Mouse (Mus musculus) lung, embryonic 15.5 days (tissue): ENCODE results near the gene Slc39a13. TPM values are rescaled to one million over a fixed set of nuclear protein-coding genes. Genes with fewer than 3 reads are reported as not detected.
A peak's percentile ranks its signal among the peaks of the same experiment; 100 is the strongest.
"Not testable (repeated sequence)": the region's sequence is repeated elsewhere in the genome, so short reads cannot be mapped to it uniquely, and the experiment has no call there.

Experiments used
- ATAC-seq: fragments of 200-750 bp; cut with Nextera tagmentation; 2 replicates; pipeline ENCODE4 v1.8.0; 2017; ENCODE audit warnings: moderate number of reproducible peaks, borderline replicate concordance; ENCODE audit not compliant: low FRiP score, low TSS enrichment; ENCODE audit errors: extremely low read depth
- H3K27ac ChIP-seq: fragments of 300-500 bp; sonication (generic); 2 replicates; pipeline ENCODE4 v1.5.1; 2015; ENCODE audit warnings: moderate library complexity, mild to moderate bottlenecking, inconsistent platforms
- H3K27me3 ChIP-seq: fragments of 300-500 bp; sonication (generic); 2 replicates; pipeline ENCODE4 v1.6.1; 2015; ENCODE audit warnings: inconsistent platforms
- H3K36me3 ChIP-seq: fragments of 300-500 bp; sonication (generic); 2 replicates; pipeline ENCODE4 v1.6.1; 2015; ENCODE audit warnings: inconsistent platforms
- H3K4me1 ChIP-seq: fragments of 300-500 bp; sonication (generic); 2 replicates; pipeline ENCODE4 v1.6.1; 2015; ENCODE audit warnings: inconsistent platforms
- H3K4me2 ChIP-seq: fragments of 300-500 bp; sonication (generic); 2 replicates; pipeline ENCODE4 v1.6.1; 2015; ENCODE audit warnings: inconsistent platforms, mild to moderate bottlenecking, moderate library complexity
- H3K4me3 ChIP-seq: fragments of 300-500 bp; sonication (generic); 2 replicates; pipeline ENCODE4 v1.5.1; 2015; ENCODE audit warnings: mild to moderate bottlenecking, inconsistent platforms
- H3K9ac ChIP-seq: fragments of 300-500 bp; sonication (generic); 2 replicates; pipeline ENCODE4 v1.6.1; 2015; ENCODE audit warnings: inconsistent platforms
- H3K9me3 ChIP-seq: fragments of 300-500 bp; sonication (generic); 2 replicates; pipeline ENCODE4 v1.6.1; 2016; ENCODE audit warnings: inconsistent platforms
- WGBS: fragments of 180-500 bp; shearing (Covaris S2); methylation state at CpG from one replicate; pipeline ENCODE4 v1.1.7; 2015; 5-methylcytosine and 5-hydroxymethylcytosine counted together
- polyA plus RNA-seq: library from polyadenylated mRNA; unstranded; fragments of >200 nt; fragmentation: Nextera tagmentation; extraction: Ambion mirVana; gene quantifications from 2 replicates; pipeline ENCODE4 v1.2.1, GENCODE M21; 2015

The Slc39a13 gene
- polyA plus RNA-seq, 1 experiment from 2014 or later = 40.2 TPM

DNA sequence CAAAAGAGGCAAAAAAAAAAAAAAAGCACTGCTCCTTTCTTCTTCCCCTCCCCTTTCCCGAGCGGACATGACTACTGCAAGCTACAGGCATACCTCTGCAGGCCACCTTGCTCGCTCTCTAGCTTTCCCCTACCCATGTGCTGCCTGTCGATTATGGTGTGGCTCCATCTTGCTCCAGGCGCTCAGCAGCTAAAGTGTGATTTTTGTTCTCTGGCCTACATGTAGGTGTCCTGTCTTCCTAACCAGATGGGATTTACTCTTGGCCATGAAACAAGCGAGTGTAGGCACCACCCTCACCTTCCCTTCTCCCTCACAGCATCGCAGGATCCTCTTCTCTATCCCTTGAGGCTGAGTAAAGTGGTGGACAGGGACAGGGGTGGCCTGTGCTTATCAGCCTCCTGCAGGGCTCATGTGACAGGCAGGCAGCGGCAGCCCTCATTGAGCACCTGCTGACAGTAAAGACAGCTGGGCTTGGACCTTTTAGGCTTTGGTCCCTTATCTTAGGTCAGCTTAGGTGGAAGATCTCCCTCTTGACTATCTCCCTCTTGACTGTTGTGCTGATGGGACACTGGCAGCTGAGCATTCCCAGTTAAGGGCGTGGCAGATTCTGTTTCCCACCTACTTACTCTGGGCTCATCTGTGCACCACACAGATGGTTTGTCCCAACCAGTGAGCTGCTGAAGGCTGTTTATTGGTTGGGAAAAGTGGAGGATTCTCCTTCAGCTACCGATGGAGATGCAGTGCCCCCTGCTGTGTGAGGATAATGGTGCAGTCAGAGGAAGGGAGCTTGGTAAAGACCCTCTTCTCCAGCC is 9.5 kb downstream of the Slc39a13 start:
- Histone ChIP-seq H3K27ac (no peak overlapping the region), H3K36me3 (peaks cover 94% of the 10 kb centered on the region), H3K27me3 (no peaks in the 10 kb centered on the region), H3K9ac (no peak overlapping the region), H3K4me1 (no peaks in the 10 kb centered on the region), H3K9me3 (no peaks in the 10 kb centered on the region), H3K4me2 (no peak overlapping the region), H3K4me3 (no peak overlapping the region)
- 73% methylated on average over 10 of the region's 10 CpGs for WGBS
- ATAC-seq = no peak

DNA sequence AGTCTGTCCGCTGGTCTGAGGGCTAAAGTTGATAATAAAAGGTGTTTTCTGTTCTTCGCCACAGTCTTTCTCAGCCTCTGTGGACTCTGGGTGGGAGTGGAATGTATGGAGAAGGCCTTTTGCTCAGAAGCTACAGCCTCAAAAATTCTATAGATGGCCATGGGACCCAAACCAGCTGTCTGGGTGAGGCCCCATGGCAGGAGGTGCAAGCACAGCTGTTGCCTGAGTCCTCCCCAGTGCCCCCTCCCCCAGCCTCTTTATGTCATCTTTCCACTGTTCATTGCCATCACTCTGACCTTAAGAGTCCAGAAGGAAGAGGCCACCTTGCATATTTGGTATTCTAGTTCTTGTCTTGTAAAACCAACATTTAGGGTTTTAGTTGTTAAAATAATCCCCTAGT is 10.8 kb downstream of the Slc39a13 start:
- Histone ChIP-seq H3K9ac (no peak overlapping the region), H3K4me1 (peaks cover 10% of the 10 kb centered on the region), H3K36me3 (peaks cover 91% of the 10 kb centered on the region), H3K4me3 (no peak overlapping the region), H3K4me2 (no peak overlapping the region), H3K9me3 (no peaks in the 10 kb centered on the region), H3K27ac (no peak overlapping the region), H3K27me3 (no peaks in the 10 kb centered on the region)
- no peak for ATAC-seq
- WGBS = 96% methylated on average over 2 of the region's 2 CpGs

DNA sequence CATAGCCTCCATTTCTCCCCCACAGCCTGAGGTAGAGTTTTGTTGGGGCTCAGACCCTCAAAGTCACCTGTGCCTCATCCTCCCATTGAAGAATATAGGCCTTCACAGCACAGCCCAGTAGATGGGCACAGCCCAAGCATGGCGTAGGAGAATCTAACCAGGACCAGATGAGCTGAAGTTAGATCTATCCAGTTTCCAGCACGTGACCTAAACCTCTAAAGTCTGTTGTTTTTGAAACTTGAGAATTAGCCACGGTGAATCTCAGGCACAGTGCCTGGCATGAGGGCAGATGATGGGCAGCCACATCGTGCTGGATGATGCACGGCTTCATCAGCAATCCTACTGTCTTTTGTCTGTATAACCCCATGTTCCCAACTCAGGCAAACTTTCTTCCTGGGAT is 11.8 kb downstream of the Slc39a13 start:
- H3K9ac ChIP-seq = no peak overlapping the region
- no peak overlapping the region for H3K4me2 ChIP-seq
- no peak for ATAC-seq
- no peaks in the 10 kb centered on the region for H3K9me3 ChIP-seq
- WGBS = 88% methylated on average over 5 of the region's 5 CpGs
- H3K27ac ChIP-seq = no peak overlapping the region
- H3K36me3 ChIP-seq = peaks cover 82% of the 10 kb centered on the region
- H3K4me3 ChIP-seq = no peak overlapping the region
- H3K27me3 ChIP-seq = no peaks in the 10 kb centered on the region
- H3K4me1 ChIP-seq = peaks cover 10% of the 10 kb centered on the region

DNA sequence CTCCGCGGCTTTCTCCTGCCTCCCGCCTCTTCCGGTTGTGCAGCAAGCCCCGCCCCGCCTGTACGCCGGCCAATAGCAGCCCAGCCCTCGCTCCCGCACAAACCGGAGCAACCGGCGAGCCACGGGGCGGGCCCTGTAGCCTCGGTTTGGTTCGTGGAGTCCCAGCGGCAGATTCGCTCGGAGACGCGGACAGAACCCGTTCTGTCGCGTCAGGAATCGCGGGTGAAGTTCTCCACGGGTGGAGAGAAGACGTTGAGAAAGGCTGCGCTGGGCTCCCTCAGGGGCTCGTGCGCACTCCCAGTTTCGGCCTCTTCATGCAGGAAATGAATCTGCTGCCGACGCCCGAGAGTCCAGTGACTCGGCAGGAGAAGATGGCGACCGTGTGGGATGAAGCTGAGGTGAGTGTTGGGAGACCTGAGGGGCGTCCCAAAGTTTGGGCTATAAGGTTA is 16.3 kb downstream of the Slc39a13 start, which contains the start of gene Psmc3:
Psmc3 (plus strand) TSS at position 76 of the 449 bp plus-strand sequence.
- WGBS = under 1% methylated on average over 40 of the region's 40 CpGs
- peaks cover 10% of the 10 kb centered on the region for H3K4me1 ChIP-seq
- ATAC-seq = peak; percentile 99

DNA sequence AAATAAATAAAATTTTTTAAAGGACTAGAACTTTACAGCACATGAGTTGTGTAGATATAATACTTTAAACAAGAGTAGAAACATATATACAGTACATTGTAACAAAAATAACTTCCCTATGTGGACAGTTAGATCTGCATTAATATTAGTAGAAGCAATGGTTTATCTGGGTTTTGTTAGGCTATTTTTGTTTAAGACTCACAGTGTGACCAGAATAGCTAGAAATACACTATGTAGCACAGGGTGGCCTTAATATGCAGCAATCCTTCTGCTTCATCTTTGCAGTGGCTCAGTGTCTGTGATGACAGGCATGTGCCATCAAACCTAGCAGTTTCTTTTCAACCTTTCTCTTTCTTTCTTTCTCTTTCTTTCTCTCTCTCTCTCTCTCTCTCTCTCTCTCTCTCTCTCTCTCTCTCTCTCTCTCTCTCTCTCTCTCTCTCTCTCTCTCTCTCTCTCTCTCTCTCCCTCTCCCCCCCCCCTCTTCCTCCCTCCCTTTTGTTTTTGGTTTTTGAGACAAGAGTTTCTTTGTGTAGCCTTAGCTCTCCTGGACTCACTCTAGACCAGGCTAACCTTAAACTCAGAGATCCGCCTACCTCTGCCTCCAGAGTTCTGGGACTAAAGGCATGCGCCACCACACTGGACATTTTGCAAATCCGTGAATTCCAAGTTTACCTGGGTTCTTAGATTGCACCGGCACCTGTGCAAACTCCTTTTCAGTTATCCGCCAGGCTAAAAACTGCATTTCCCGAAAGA is 16.9 kb downstream of the Slc39a13 start:
- Histone ChIP-seq H3K27me3 (no peaks in the 10 kb centered on the region), H3K9ac (peak overlapping the region; percentile 84), H3K4me2 (peak overlapping the region; percentile 90), H3K27ac (peak overlapping the region; percentile 85; the same call in 1 of the 2 replicates), H3K36me3 (peaks cover 32% of the 10 kb centered on the region), H3K4me1 (peaks cover 10% of the 10 kb centered on the region), H3K9me3 (no peaks in the 10 kb centered on the region), H3K4me3 (peak overlapping the region; percentile 90)
- 0% methylated on average over 6 of the region's 6 CpGs for WGBS
- ATAC-seq = peak; percentile 61; the same call in 1 of the 2 replicates

More for the DNA sequence above, 16.3 kb downstream of the Slc39a13 start, which contains the start of gene Psmc3:
- Histone ChIP-seq H3K4me2 (peak within 1 kb of the TSS; percentile 90), H3K4me3 (peak within 1 kb of the TSS; percentile 90), H3K27ac (peak within 1 kb of the TSS; percentile 85), H3K9me3 (no peaks in the 10 kb centered on the region), H3K9ac (peak within 1 kb of the TSS; percentile 84), H3K36me3 (peaks cover 38% of the 10 kb centered on the region), H3K27me3 (no peaks in the 10 kb centered on the region)

DNA sequence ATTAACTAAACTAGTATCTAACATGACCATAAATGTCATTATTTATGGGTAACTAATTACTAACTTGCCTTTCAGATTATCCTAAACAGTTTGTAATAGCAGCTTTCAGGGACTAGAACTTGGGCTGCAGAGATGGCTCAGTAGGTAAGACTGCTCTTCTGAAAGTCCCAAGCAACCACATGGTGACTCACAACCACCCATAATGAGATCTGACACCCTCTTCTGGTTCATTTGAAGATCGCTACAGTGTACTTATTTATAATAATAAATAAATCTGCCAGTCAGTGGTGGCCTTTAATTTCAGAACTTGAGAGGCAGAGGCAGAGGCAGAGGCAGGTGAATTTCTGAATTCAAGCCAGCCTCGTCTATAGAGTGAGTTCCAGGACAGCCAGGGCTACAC is 17.5 kb downstream of the Slc39a13 start:
- H3K27me3 ChIP-seq = no peaks in the 10 kb centered on the region
- H3K36me3 ChIP-seq = peaks cover 26% of the 10 kb centered on the region
- H3K4me2 ChIP-seq = peak overlapping the region; percentile 90; the same call in 1 of the 2 replicates
- no peak overlapping the region for H3K27ac ChIP-seq
- 43% methylated on average over 2 of the region's 2 CpGs for WGBS
- no peak overlapping the region for H3K4me3 ChIP-seq
- ATAC-seq = no peak
- H3K9ac ChIP-seq = no peak overlapping the region
- no peaks in the 10 kb centered on the region for H3K9me3 ChIP-seq
- H3K4me1 ChIP-seq = peaks cover 10% of the 10 kb centered on the region

DNA sequence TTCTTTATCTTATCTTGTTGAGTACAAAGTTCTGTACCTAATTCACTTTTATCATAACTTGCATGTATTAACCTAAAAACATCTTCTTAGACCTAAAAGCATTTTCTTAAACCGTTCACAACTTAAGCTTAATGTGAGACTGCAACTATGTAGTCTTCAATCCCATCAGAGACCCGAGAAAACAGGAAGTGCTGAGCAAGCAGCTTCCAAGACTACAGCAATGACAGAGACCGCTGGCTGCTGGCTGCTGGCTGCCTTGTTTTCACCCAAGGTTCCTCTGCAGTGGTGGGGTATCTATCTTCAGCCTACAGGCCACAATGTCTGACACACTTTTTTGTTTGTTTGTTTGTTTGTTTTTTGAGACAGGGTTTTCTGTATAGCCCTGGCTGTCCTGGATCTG is 18.3 kb downstream of the Slc39a13 start:
- H3K4me2 ChIP-seq = no peak overlapping the region
- no peaks in the 10 kb centered on the region for H3K9me3 ChIP-seq
- no peak for ATAC-seq
- no peak overlapping the region for H3K9ac ChIP-seq
- peaks cover 18% of the 10 kb centered on the region for H3K36me3 ChIP-seq
- no peaks in the 10 kb centered on the region for H3K27me3 ChIP-seq
- WGBS = 70% methylated on average over 3 of the region's 3 CpGs
- no peak overlapping the region for H3K27ac ChIP-seq
- peaks cover 10% of the 10 kb centered on the region for H3K4me1 ChIP-seq
- H3K4me3 ChIP-seq = no peak overlapping the region

DNA sequence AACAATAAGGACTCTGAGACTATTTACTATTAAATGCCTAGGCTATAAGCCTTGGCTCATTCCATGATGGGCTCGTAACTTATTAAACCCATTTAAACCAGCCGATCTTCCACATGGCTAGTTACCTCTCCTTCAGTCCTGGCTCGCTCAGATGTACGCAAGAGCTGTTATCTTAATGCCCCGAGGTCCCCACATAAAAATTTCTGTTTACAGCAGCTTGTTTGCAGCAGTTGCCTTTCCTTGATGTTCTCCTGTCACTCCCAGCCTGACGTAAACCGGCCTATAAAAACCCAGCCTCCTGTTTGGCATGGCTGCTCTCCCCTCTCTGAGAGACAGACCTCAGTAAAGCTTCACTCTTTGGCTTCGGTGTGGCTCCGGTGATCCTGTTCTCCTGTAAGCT is 22.9 kb downstream of the Slc39a13 start:
- no peak overlapping the region for H3K27ac ChIP-seq
- peaks cover 3% of the 10 kb centered on the region; the same call in 1 of the 2 replicates for H3K4me1 ChIP-seq
- WGBS = 78% methylated on average over 9 of the region's 9 CpGs
- no peak overlapping the region for H3K9ac ChIP-seq
- no peak for ATAC-seq
- no peak overlapping the region for H3K4me3 ChIP-seq
- no peaks in the 10 kb centered on the region for H3K27me3 ChIP-seq
- no peaks in the 10 kb centered on the region for H3K36me3 ChIP-seq
- H3K9me3 ChIP-seq = no peaks in the 10 kb centered on the region
- H3K4me2 ChIP-seq = no peak overlapping the region

DNA sequence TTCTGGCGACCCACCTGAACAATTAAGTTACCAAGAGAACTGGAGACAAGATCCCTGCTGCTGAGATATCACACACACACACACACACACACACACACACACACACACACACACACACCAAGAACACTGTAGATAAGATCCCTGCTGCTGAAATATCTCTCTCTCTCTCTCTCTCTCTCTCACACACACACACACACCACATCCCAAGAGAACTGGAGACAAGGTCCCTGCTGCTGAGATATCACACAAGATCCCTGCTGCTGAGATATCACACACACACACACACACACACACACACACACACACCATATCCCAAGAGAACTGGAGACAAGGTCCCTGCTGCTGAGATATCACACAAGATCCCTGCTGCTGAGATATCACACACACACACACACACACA is 24.4 kb downstream of the Slc39a13 start:
- not testable (repeated sequence) for H3K27me3 ChIP-seq, H3K9ac ChIP-seq, H3K4me2 ChIP-seq, H3K36me3 ChIP-seq, ATAC-seq, H3K27ac ChIP-seq, H3K4me3 ChIP-seq, H3K9me3 ChIP-seq, H3K4me1 ChIP-seq
- 93% methylated on average over 1 of the region's 1 CpGs for WGBS

DNA sequence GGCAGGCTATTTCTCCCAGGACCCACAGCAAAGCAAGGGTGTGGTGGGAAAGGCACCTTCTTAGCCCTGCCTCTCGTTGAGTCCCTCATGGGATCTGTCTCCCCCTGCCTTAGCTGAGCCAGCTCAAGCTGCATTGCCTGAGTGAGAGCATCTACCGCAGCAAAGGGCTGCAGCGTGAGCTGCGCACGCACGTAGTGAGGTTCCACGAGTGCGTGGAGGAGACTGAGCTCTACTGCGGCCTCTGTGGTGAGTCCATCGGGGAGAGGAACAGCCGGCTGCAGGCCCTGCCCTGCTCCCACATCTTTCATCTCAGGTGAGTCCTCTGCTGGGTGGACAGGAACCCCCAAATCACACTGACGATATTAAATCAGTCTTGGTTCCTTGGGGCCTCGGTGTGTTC is 25.5 kb downstream of the Slc39a13 start:
- peaks cover 3% of the 10 kb centered on the region; the same call in 1 of the 2 replicates for H3K4me1 ChIP-seq
- no peak overlapping the region for H3K4me3 ChIP-seq
- H3K4me2 ChIP-seq = no peak overlapping the region
- no peak overlapping the region for H3K9ac ChIP-seq
- no peak overlapping the region for H3K27ac ChIP-seq
- no peak for ATAC-seq
- WGBS = 72% methylated on average over 13 of the region's 13 CpGs
- no peaks in the 10 kb centered on the region for H3K27me3 ChIP-seq
- no peaks in the 10 kb centered on the region for H3K9me3 ChIP-seq
- no peaks in the 10 kb centered on the region for H3K36me3 ChIP-seq

DNA sequence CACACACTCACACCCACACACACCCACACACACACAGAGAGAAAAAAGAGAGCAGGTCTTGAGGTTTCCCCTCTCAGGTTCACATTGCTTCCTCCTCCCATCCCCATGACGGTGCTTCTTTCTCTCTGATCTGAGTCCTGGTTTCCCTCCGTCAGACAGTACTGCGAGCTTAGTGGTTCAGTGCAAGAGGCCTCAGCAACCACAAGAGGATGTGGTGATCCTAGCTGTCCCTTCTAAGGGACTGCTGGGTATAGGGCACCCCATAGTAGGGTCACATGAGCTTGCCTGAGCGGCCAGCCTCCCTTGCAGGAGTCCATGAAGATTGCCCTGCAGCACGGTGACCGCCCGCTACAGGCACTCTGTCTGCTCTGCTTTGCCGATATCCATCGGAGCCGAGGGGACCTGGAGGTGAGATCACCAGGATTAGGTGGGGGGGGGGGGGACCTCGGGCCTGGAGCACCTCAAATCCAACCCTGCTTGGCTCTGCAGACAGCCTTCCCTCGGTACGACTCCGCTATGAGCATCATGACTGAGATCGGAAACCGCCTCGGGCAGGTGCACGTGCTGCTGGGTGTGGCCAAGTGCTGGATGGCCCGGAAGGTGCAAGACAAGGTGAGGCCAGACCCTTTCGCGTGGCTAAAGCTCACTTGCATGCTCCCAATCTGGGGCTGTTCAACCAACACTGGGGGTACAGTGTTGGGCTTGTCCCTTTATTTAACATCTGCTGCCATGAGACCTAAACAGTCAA is 27.4 kb downstream of the Slc39a13 start:
- peak; percentile 39 for ATAC-seq
- WGBS = 68% methylated on average over 21 of the region's 21 CpGs
- Histone ChIP-seq H3K4me3 (no peak overlapping the region), H3K9me3 (no peaks in the 10 kb centered on the region), H3K36me3 (no peaks in the 10 kb centered on the region), H3K27me3 (no peaks in the 10 kb centered on the region), H3K9ac (no peak overlapping the region), H3K27ac (no peak overlapping the region), H3K4me2 (no peak overlapping the region), H3K4me1 (peaks cover 3% of the 10 kb centered on the region; the same call in 1 of the 2 replicates)
